Mouse (Mus musculus): ENCODE measurements around the gene Nol3. TPM values are rescaled to one million over a fixed set of nuclear protein-coding genes. Genes with fewer than 3 reads are reported as not detected.

Nol3 gene
- polyA plus RNA-seq, 1 experiment from 2014 or later, result 1.2 TPM

GRCm38 (mm10) chr8:105265128-105265527 lies 10.8 kb upstream of the Nol3 start:
- peaks cover 28% of the 10 kb centered on the region for H3K4me1 ChIP-seq (replicated peaks)
- peak overlapping the region; percentile 78 for H3K4me2 ChIP-seq (replicated peaks)
- H3K9ac ChIP-seq, result peak overlapping the region; percentile 31; the same call in 1 of the 2 replicates
- no peaks in the 10 kb centered on the region for H3K36me3 ChIP-seq
- ATAC-seq, result peak; percentile 23
- H3K27ac ChIP-seq, result no peak overlapping the region
- H3K9me3 ChIP-seq, result no peaks in the 10 kb centered on the region
- H3K27me3 ChIP-seq (replicated peaks), result peaks cover 36% of the 10 kb centered on the region
- peak overlapping the region; percentile 63 for H3K4me3 ChIP-seq (replicated peaks)
- 8% methylated on average over 10 of the region's 10 CpGs for WGBS

GRCm38 (mm10) chr8:105266775-105267174 lies 9.2 kb upstream of the Nol3 start:
- Histone ChIP-seq H3K4me2 (replicated peaks) (no peak overlapping the region), H3K9ac (no peak overlapping the region), H3K36me3 (no peaks in the 10 kb centered on the region), H3K27ac (no peak overlapping the region), H3K4me3 (replicated peaks) (no peak overlapping the region), H3K4me1 (replicated peaks) (peaks cover 36% of the 10 kb centered on the region), H3K9me3 (no peaks in the 10 kb centered on the region), H3K27me3 (replicated peaks) (peaks cover 49% of the 10 kb centered on the region)
- WGBS, result 42% methylated on average over 13 of the region's 13 CpGs
- ATAC-seq, result no peak

GRCm38 (mm10) chr8:105268342-105269074 lies 7.4 kb upstream of the Nol3 start:
- peak overlapping the region; percentile 90 for H3K4me2 ChIP-seq (replicated peaks)
- no peaks in the 10 kb centered on the region for H3K36me3 ChIP-seq
- peaks cover 60% of the 10 kb centered on the region for H3K27me3 ChIP-seq (replicated peaks)
- H3K9me3 ChIP-seq, result no peaks in the 10 kb centered on the region
- H3K9ac ChIP-seq, result peak overlapping the region; percentile 17
- ATAC-seq, result peak; percentile 11; the same call in 1 of the 2 replicates
- H3K4me3 ChIP-seq (replicated peaks), result peak overlapping the region; percentile 41
- peaks cover 34% of the 10 kb centered on the region for H3K4me1 ChIP-seq (replicated peaks)
- 3% methylated on average over 65 of the region's 65 CpGs for WGBS
- no peak overlapping the region for H3K27ac ChIP-seq

GRCm38 (mm10) chr8:105269075-105269458 lies 6.9 kb upstream of the Nol3 start:
- Histone ChIP-seq H3K9me3 (no peaks in the 10 kb centered on the region), H3K9ac (peak overlapping the region; percentile 17), H3K27ac (no peak overlapping the region), H3K4me1 (replicated peaks) (peaks cover 34% of the 10 kb centered on the region), H3K4me3 (replicated peaks) (peak overlapping the region; percentile 41), H3K4me2 (replicated peaks) (peak overlapping the region; percentile 90), H3K36me3 (no peaks in the 10 kb centered on the region), H3K27me3 (replicated peaks) (peaks cover 64% of the 10 kb centered on the region)
- 7% methylated on average over 10 of the region's 10 CpGs for WGBS
- 0 out of 2 replicates have a peak, but pooled peaks have one; percentile 9 for ATAC-seq

GRCm38 (mm10) chr8:105269461-105269947 lies 6.4 kb upstream of the Nol3 start, which contains the start of gene Hsf4:
Hsf4 (plus strand) TSS chr8:105269801.
- H3K4me2 ChIP-seq (replicated peaks), result peak within 1 kb of the TSS; percentile 90
- peak; percentile 57 for ATAC-seq
- no peaks in the 10 kb centered on the region for H3K9me3 ChIP-seq
- peaks cover 34% of the 10 kb centered on the region for H3K4me1 ChIP-seq (replicated peaks)
- H3K36me3 ChIP-seq, result no peaks in the 10 kb centered on the region
- peak within 1 kb of the TSS; percentile 41 for H3K4me3 ChIP-seq (replicated peaks)
- H3K9ac ChIP-seq, result peak within 1 kb of the TSS; percentile 40
- 2% methylated on average over 42 of the region's 42 CpGs for WGBS
- peaks cover 68% of the 10 kb centered on the region for H3K27me3 ChIP-seq (replicated peaks)
- H3K27ac ChIP-seq, result no peak within 1 kb of the TSS

GRCm38 (mm10) chr8:105270101-105270915 lies 5.6 kb upstream of the Nol3 start:
- 4% methylated on average over 39 of the region's 39 CpGs for WGBS
- ATAC-seq, result no peak

GRCm38 (mm10) chr8:105270916-105271186 lies 5.1 kb upstream of the Nol3 start:
- Histone ChIP-seq H3K4me2 (replicated peaks) (peak overlapping the region; percentile 31), H3K4me3 (replicated peaks) (0 out of 2 replicates have a peak overlapping the region, but pooled peaks have one; percentile 6), H3K9ac (no peak overlapping the region), H3K4me1 (replicated peaks) (peaks cover 36% of the 10 kb centered on the region), H3K9me3 (no peaks in the 10 kb centered on the region), H3K27me3 (replicated peaks) (peaks cover 82% of the 10 kb centered on the region), H3K27ac (no peak overlapping the region), H3K36me3 (no peaks in the 10 kb centered on the region)
- WGBS, result under 1% methylated on average over 11 of the region's 11 CpGs
- no peak for ATAC-seq

More at GRCm38 (mm10) chr8:105270101-105270915, 5.6 kb upstream of the Nol3 start:
- Histone ChIP-seq H3K27me3 (replicated peaks) (peaks cover 77% of the 10 kb centered on the region), H3K9ac (peak overlapping the region; percentile 40), H3K9me3 (no peaks in the 10 kb centered on the region), H3K36me3 (no peaks in the 10 kb centered on the region), H3K4me2 (replicated peaks) (peak overlapping the region; percentile 90), H3K27ac (no peak overlapping the region), H3K4me3 (replicated peaks) (peak overlapping the region; percentile 41), H3K4me1 (replicated peaks) (peaks cover 31% of the 10 kb centered on the region)

- Histone ChIP-seq H3K4me3 (replicated peaks) (peak overlapping the region; percentile 43; the same call in 1 of the 2 replicates), H3K9ac (no peak overlapping the region), H3K27me3 (replicated peaks) (peaks cover 87% of the 10 kb centered on the region), H3K36me3 (no peaks in the 10 kb centered on the region), H3K9me3 (no peaks in the 10 kb centered on the region), H3K27ac (no peak overlapping the region), H3K4me1 (replicated peaks) (peaks cover 29% of the 10 kb centered on the region), H3K4me2 (replicated peaks) (peak overlapping the region; percentile 84)
- WGBS, result 10% methylated on average over 11 of the region's 11 CpGs
- no peak for ATAC-seq
These were observed 553 bp upstream of the Nol3 start for GRCm38 (mm10) chr8:105275387-105275786.

- Histone ChIP-seq H3K4me3 (replicated peaks) (peak overlapping the region; percentile 43), H3K4me2 (replicated peaks) (peak overlapping the region; percentile 84), H3K36me3 (no peaks in the 10 kb centered on the region), H3K9me3 (no peaks in the 10 kb centered on the region), H3K9ac (peak overlapping the region; percentile 38), H3K27me3 (replicated peaks) (peaks cover 76% of the 10 kb centered on the region), H3K4me1 (replicated peaks) (peaks cover 22% of the 10 kb centered on the region), H3K27ac (no peak overlapping the region)
- peak; percentile 67 for ATAC-seq
- WGBS, result 3% methylated on average over 30 of the region's 30 CpGs
These were observed 566 bp downstream of the Nol3 start for GRCm38 (mm10) chr8:105276292-105277120.

- peak; percentile 63 for ATAC-seq
- no peak overlapping the region for H3K9ac ChIP-seq
- H3K4me2 ChIP-seq (replicated peaks), result peak overlapping the region; percentile 63
- peaks cover 59% of the 10 kb centered on the region for H3K27me3 ChIP-seq (replicated peaks)
- H3K9me3 ChIP-seq, result no peaks in the 10 kb centered on the region
- whole genome bisulfite sequencing, result 3% methylated on average over 28 of the region's 28 CpGs
- H3K4me1 ChIP-seq (replicated peaks), result peaks cover 22% of the 10 kb centered on the region
- no peak overlapping the region for H3K27ac ChIP-seq
- H3K36me3 ChIP-seq, result no peaks in the 10 kb centered on the region
- H3K4me3 ChIP-seq (replicated peaks), result peak overlapping the region; percentile 15
These were observed 3.0 kb downstream of the Nol3 start for GRCm38 (mm10) chr8:105278911-105279334.

GRCm38 (mm10) chr8:105280567-105280966 lies 4.6 kb downstream of the Nol3 start:
- ATAC-seq, result no peak
- peaks cover 19% of the 10 kb centered on the region for H3K4me1 ChIP-seq (replicated peaks)
- H3K4me3 ChIP-seq (replicated peaks), result no peak overlapping the region
- peaks cover 43% of the 10 kb centered on the region for H3K27me3 ChIP-seq (replicated peaks)
- H3K4me2 ChIP-seq (replicated peaks), result no peak overlapping the region
- no peaks in the 10 kb centered on the region for H3K9me3 ChIP-seq
- H3K9ac ChIP-seq, result no peak overlapping the region
- H3K36me3 ChIP-seq, result no peaks in the 10 kb centered on the region
- H3K27ac ChIP-seq, result no peak overlapping the region
- 72% methylated on average over 3 of the region's 3 CpGs for WGBS
